Mouse (Mus musculus) liver, adult 2 months (tissue): ENCODE measurements around the gene Vmn1r196.

Source experiments
- CTCF ChIP-seq: fragments of 200-500 bp; IDR thresholded peaks from 2 replicates; pipeline ENCODE4 v1.5.1; 2011; ENCODE audit warnings: low read depth, low read length, control low read depth
- POLR2A ChIP-seq: fragments of 200-500 bp; IDR thresholded peaks from 2 replicates; pipeline ENCODE4 v1.6.1; 2011; ENCODE audit warnings: low read length, control low read depth; ENCODE audit not compliant: insufficient read depth; ENCODE audit errors: extremely low read depth

GRCm38 (mm10) chr13:22320091-22320490, 30.4 kb downstream of the Vmn1r196 start:
- TF ChIP-seq CTCF = no peak
- TF ChIP-seq POLR2A = no peak
